Mouse (Mus musculus) neutrophil, adult 5-6 weeks (primary cell): ENCODE data around the gene Padi2. TPM values are rescaled to one million over a fixed set of nuclear protein-coding genes. Genes with fewer than 3 reads are reported as not detected.

ENCODE experiments used
- ATAC-seq: fragments of 151-379, 151-347 bp; 2 replicates; pipeline ENCODE4 v1.8.0; 2017; ENCODE audit warnings: mild to moderate bottlenecking, moderate TSS enrichment; ENCODE audit not compliant: insufficient number of reproducible peaks, poor library complexity, low FRiP score, severe bottlenecking; ENCODE audit errors: extremely low read depth
- total RNA-seq: library from RNA; stranded (forward); fragments of 200-1000 nt; gene quantifications from 2 replicates; pipeline ENCODE4 v1.2.3, GENCODE M21; 2017

The Padi2 gene
- total RNA-seq, 1 experiment from 2014 or later, result 8.4 TPM

GRCm38 (mm10) chr4:140879739-140880138 lies 26.4 kb upstream of the Padi2 start:
- no peak for ATAC-seq

DNA sequence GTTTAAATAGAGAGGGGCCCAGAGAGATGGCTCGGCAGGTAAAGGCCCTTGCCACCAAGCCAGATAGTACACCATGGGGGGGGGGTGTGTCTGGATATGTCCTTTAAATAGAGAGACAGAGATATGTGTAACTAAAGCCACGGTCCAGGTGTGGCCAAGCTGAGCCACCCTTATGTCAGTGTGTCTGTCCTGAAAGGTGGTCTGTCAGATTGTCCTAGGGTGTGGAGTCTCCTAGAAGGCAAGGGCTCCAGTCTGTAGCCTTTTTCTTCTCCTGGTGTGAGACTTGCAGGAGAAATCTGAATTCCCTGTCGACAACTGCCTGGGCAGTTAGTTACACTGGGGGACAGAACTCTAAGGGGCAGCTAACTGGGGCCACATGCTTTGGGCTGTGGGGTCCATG lies 25.9 kb upstream of the Padi2 start:
- ATAC-seq, result no peak

GRCm38 (mm10) chr4:140881026-140881670 lies 25.0 kb upstream of the Padi2 start:
- no peak for ATAC-seq

DNA sequence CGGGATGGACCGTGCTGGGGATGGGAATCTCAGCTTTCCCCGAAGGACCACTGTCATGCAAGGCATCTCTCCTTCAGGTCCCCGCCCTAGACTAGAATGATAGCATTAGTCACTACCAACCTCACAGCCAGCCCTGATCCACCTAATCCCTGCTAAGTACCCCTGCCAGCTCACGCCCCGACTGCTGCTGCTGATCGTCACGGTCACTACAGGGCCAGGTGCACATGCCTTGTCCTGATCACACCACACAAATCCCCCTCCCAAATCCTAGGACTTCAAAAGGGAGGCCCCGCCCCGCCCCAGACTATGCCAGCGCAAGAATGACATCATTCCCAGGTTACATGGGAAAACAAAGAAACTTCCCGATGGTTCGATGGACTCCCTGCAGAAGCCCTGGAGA lies 24.4 kb upstream of the Padi2 start:
- ATAC-seq, result no peak

DNA sequence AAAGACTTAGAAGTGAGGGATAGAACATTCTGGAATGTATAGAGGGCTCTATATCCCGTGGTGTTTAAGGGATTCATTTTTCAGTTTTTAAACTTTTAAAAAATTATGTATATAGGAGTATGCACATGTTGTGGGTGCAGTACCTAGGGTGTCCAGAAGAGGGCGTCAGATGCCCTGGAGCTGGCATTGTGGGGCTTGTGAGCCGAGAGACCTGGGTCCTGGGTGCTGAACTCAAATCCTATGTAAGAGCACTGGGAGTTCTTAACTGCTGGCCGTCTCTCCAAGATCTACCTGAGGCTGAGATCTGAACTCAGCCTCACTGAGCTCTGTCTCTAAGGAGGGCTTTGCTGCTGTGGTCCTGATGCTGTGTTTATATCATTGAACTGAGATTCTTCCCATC lies 23.8 kb upstream of the Padi2 start:
- no peak for ATAC-seq

DNA sequence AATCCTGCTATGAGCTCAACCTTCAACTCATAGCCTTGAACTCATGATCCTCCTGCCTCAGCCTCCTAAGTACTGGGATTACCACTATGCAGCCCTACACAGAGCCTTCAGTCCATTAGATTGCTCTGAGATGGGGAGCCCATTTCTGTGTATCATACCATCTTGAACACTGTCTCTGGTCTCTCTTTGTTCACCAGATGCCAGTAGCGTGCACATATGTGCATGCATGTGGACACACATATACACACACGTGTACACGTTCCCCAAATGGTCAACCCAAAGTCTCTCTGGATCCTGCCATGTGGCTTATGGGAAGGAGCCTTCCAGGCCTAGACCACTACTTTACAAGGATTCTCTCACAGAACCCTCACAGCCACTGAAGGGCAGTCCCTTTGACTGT lies 23.2 kb upstream of the Padi2 start:
- ATAC-seq, result no peak

- ATAC-seq, result no peak
Measured at GRCm38 (mm10) chr4:140883852-140884251, 22.3 kb upstream of the Padi2 start.

GRCm38 (mm10) chr4:140891525-140892162 lies 14.5 kb upstream of the Padi2 start:
- no peak for ATAC-seq

- no peak for ATAC-seq
Measured at GRCm38 (mm10) chr4:140892163-140892530, 14.0 kb upstream of the Padi2 start.

GRCm38 (mm10) chr4:140904776-140905425 lies 1.2 kb upstream of the Padi2 start:
- ATAC-seq, result no peak

GRCm38 (mm10) chr4:140905426-140905871 lies 695 bp upstream of the Padi2 start:
- peak; percentile 62 for ATAC-seq

DNA sequence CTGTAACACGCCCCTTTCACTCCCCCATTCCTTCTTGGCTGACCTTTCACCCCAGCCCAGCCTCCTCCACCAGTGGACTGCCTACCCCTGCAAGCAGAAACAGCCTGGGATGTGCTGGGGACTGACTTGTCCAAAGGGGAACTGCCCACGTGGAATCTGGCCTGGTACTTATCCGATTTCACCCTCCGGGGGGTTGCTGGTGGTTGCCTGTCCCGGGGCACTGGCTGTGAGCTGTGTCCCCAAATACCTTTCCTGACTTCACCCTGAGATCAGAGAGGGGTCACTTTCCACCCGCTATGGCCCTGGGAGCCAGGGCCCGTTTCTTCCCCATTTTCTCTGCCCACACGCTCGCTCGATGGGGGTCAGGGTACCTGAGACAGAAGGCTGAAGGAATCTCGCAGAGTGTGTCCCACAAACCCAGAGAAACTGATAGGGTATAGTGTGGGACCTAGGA lies 710 bp downstream of the Padi2 start:
- no peak for ATAC-seq

GRCm38 (mm10) chr4:140907306-140908024 lies 1.3 kb downstream of the Padi2 start:
- ATAC-seq, result no peak

GRCm38 (mm10) chr4:140908627-140909026 lies 2.5 kb downstream of the Padi2 start:
- ATAC-seq, result no peak

- ATAC-seq, result no peak
Measured at GRCm38 (mm10) chr4:140909536-140909935, 3.4 kb downstream of the Padi2 start.

DNA sequence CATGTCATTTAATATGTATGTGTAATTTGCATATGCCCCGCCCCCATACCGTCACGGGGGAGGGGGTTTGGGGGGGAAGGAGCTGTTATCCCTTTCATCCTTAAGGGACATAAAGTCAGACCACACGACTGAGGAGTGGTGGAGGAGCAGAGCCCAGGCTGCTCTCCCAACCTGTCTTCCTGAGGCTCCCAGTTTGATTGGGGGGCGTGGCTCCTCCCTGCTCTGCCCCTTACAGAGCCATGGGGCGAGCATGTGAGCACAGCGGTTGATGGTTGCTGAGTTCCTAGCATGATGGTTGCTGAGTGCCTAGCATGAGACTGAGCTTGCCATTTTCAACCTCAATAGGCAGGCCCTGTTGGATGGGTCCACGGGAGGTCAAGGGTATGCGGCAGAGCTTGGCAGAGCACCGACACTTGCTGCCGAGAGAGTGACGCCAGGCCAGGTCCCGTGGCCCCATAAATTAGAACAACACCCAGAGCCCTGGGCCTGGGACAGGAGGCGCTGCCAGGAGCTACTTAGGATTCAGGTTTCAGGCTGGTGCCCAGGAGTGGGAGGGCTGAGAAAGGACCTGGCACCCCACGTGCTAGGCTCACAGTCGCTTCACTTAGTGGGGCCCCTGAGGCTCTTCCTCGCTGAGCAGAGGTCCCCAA lies 4.6 kb downstream of the Padi2 start:
- ATAC-seq, result no peak

GRCm38 (mm10) chr4:140911416-140911815 lies 5.3 kb downstream of the Padi2 start:
- no peak for ATAC-seq

- ATAC-seq, result no peak
Measured at GRCm38 (mm10) chr4:140912271-140912833, 6.2 kb downstream of the Padi2 start.

DNA sequence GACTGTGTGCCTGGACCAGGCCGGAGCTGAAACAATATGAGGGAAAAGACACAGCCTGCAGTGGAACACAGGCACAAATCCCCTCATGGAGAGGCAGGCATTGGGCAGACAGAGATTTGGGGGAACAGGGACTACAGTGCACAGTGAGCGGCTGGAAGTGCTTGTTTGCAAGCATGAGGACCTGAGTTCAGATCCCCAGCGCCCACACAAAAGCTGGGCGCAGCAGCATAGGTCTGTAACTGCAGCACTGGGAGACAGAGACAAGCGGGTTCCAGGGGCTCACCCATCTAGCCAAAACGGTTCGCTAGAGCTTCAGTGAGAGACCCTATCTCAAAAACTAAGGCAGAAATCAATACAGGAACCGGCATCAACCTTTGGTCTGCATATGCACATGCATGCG lies 7.4 kb downstream of the Padi2 start:
- no peak for ATAC-seq
